Mouse (Mus musculus) liver, postnatal 0 days (tissue): ENCODE results near the gene Golim4.

Experiments used
- CTCF ChIP-seq: sonication (generic); IDR thresholded peaks from 2 replicates; pipeline ENCODE4 v1.5.1; 2016; ENCODE audit warnings: antibody characterized with exemption, low read depth
- EP300 ChIP-seq: IDR thresholded peaks from 2 replicates; pipeline ENCODE4 v1.6.1; 2016; ENCODE audit warnings: antibody characterized with exemption, low read depth, mild to moderate bottlenecking

GRCm38 (mm10) chr3:75868886-75869285, 87.9 kb downstream of the Golim4 start:
- TF ChIP-seq CTCF (no peak), EP300 (no peak)
